Mouse (Mus musculus): Measurements from ENCODE around the gene Rps6ka2. TPM values are rescaled to one million over a fixed set of nuclear protein-coding genes. Genes with fewer than 3 reads are reported as not detected.
"Not testable (repeated sequence)": the region's sequence is repeated elsewhere in the genome, so short reads cannot be mapped to it uniquely, and the experiment has no call there.

The Rps6ka2 gene
- polyA plus RNA-seq, 1 experiment, result 3.1 TPM

- H3K27ac ChIP-seq (ENCODE audit: insufficient read depth, low read length), result no peak overlapping the region
- H3K4me1 ChIP-seq (ENCODE audit: control insufficient read depth, insufficient read depth, insufficient read length), result no peaks in the 10 kb centered on the region
- H3K36me3 ChIP-seq (ENCODE audit: control insufficient read depth, insufficient read depth, low read length), result no peaks in the 10 kb centered on the region
- 94% methylated on average over 9 of the region's 9 CpGs for WGBS
- TF ChIP-seq CTCF (IDR thresholded peaks at IDR 0.05; ENCODE audit: extremely low read depth, insufficient read depth, insufficient read length, insufficient replicate concordance) (no peak), POLR2A (IDR thresholded peaks at IDR 0.05; ENCODE audit: low read depth, low read length) (no peak)
- no peak for DNase-seq (ENCODE audit: low read depth in 1 of 2, low spot score in 2 of 2)
- H3K4me3 ChIP-seq (ENCODE audit: extremely low read depth, insufficient read depth, insufficient read length), result no peak overlapping the region
- H3K27me3 ChIP-seq (ENCODE audit: control insufficient read depth, insufficient read depth, low read length), result no peaks in the 10 kb centered on the region
These were observed 109.3 kb downstream of the Rps6ka2 start for GRCm38 (mm10) chr17:7279251-7279650.

DNA sequence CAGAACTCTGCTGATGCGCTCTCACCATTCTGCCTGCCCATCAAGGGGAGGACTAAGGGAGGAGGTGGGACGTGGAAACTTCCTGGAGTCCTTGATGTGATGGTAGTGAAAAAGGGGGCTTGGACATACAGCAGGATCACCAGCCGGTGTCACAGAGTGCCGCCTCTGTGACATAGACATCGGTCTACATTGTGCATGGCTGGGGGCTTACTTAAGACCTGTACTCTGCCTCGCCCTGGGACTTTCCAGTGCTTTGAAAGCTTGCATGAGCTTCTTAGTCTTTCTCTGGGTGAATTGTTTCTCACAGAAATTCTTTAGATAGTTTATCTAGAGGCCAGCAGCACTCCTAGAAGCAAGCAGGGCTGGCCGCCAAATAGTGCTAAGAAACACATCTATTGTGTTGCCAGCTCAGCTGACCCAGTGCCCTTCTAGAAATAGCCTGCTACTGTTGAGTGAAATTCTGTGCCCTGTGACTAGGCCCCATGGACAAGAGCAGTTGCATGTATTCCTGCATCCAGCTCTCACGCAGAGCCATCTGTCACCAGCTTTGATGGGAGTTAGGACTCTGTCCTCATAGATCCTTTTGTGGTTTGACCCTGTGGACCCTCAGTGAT lies 114.5 kb downstream of the Rps6ka2 start:
- Histone ChIP-seq H3K4me1 (ENCODE audit: control insufficient read depth, insufficient read depth, insufficient read length) (no peaks in the 10 kb centered on the region), H3K27me3 (ENCODE audit: control insufficient read depth, insufficient read depth, low read length) (no peaks in the 10 kb centered on the region), H3K4me3 (ENCODE audit: extremely low read depth, insufficient read depth, insufficient read length) (no peak overlapping the region), H3K36me3 (ENCODE audit: control insufficient read depth, insufficient read depth, low read length) (no peaks in the 10 kb centered on the region), H3K27ac (ENCODE audit: insufficient read depth, low read length) (no peak overlapping the region)
- no peak for TF ChIP-seq POLR2A (IDR thresholded peaks at IDR 0.05; ENCODE audit: low read depth, low read length)
- TF ChIP-seq CTCF (IDR thresholded peaks at IDR 0.05; ENCODE audit: extremely low read depth, insufficient read depth, insufficient read length, insufficient replicate concordance), result no peak
- DNase-seq (ENCODE audit: low read depth in 1 of 2, low spot score in 2 of 2), result no peak
- WGBS, result 93% methylated on average over 8 of the region's 8 CpGs

GRCm38 (mm10) chr17:7285292-7285691 lies 115.4 kb downstream of the Rps6ka2 start:
- Histone ChIP-seq H3K4me1 (ENCODE audit: control insufficient read depth, insufficient read depth, insufficient read length) (no peaks in the 10 kb centered on the region), H3K4me3 (ENCODE audit: extremely low read depth, insufficient read depth, insufficient read length) (no peak overlapping the region), H3K27ac (ENCODE audit: insufficient read depth, low read length) (no peak overlapping the region), H3K36me3 (ENCODE audit: control insufficient read depth, insufficient read depth, low read length) (no peaks in the 10 kb centered on the region), H3K27me3 (ENCODE audit: control insufficient read depth, insufficient read depth, low read length) (no peaks in the 10 kb centered on the region)
- DNase-seq (ENCODE audit: low read depth in 1 of 2, low spot score in 2 of 2), result no peak
- TF ChIP-seq POLR2A (IDR thresholded peaks at IDR 0.05; ENCODE audit: low read depth, low read length), result no peak
- no peak for TF ChIP-seq CTCF (IDR thresholded peaks at IDR 0.05; ENCODE audit: extremely low read depth, insufficient read depth, insufficient read length, insufficient replicate concordance)
- 87% methylated on average over 12 of the region's 12 CpGs for WGBS

- no peak overlapping the region for H3K4me3 ChIP-seq (ENCODE audit: extremely low read depth, insufficient read depth, insufficient read length)
- 91% methylated on average over 12 of the region's 12 CpGs for WGBS
- H3K4me1 ChIP-seq (ENCODE audit: control insufficient read depth, insufficient read depth, insufficient read length), result no peaks in the 10 kb centered on the region
- no peak for TF ChIP-seq CTCF (IDR thresholded peaks at IDR 0.05; ENCODE audit: extremely low read depth, insufficient read depth, insufficient read length, insufficient replicate concordance)
- TF ChIP-seq POLR2A (IDR thresholded peaks at IDR 0.05; ENCODE audit: low read depth, low read length), result no peak
- DNase-seq (ENCODE audit: low read depth in 1 of 2, low spot score in 2 of 2), result no peak
- H3K27ac ChIP-seq (ENCODE audit: insufficient read depth, low read length), result no peak overlapping the region
- no peaks in the 10 kb centered on the region for H3K36me3 ChIP-seq (ENCODE audit: control insufficient read depth, insufficient read depth, low read length)
- no peaks in the 10 kb centered on the region for H3K27me3 ChIP-seq (ENCODE audit: control insufficient read depth, insufficient read depth, low read length)
These were observed 116.6 kb downstream of the Rps6ka2 start for GRCm38 (mm10) chr17:7286422-7287050.

- no peaks in the 10 kb centered on the region for H3K27me3 ChIP-seq (ENCODE audit: control insufficient read depth, insufficient read depth, low read length)
- no peak for TF ChIP-seq CTCF (IDR thresholded peaks at IDR 0.05; ENCODE audit: extremely low read depth, insufficient read depth, insufficient read length, insufficient replicate concordance)
- TF ChIP-seq POLR2A (IDR thresholded peaks at IDR 0.05; ENCODE audit: low read depth, low read length), result no peak
- H3K4me3 ChIP-seq (ENCODE audit: extremely low read depth, insufficient read depth, insufficient read length), result no peak overlapping the region
- H3K27ac ChIP-seq (ENCODE audit: insufficient read depth, low read length), result no peak overlapping the region
- no peaks in the 10 kb centered on the region for H3K36me3 ChIP-seq (ENCODE audit: control insufficient read depth, insufficient read depth, low read length)
- H3K4me1 ChIP-seq (ENCODE audit: control insufficient read depth, insufficient read depth, insufficient read length), result no peaks in the 10 kb centered on the region
- 88% methylated on average over 11 of the region's 11 CpGs for WGBS
- no peak for DNase-seq (ENCODE audit: low read depth in 1 of 2, low spot score in 2 of 2)
These were observed 122.2 kb downstream of the Rps6ka2 start for GRCm38 (mm10) chr17:7292012-7292684.

GRCm38 (mm10) chr17:7306278-7307196 lies 136.6 kb downstream of the Rps6ka2 start:
- DNase-seq (ENCODE audit: low read depth in 1 of 2, low spot score in 2 of 2); H3K36me3 ChIP-seq (ENCODE audit: control insufficient read depth, insufficient read depth, low read length): not testable (repeated sequence)
- WGBS, result 58% methylated on average over 8 of the region's 8 CpGs

DNA sequence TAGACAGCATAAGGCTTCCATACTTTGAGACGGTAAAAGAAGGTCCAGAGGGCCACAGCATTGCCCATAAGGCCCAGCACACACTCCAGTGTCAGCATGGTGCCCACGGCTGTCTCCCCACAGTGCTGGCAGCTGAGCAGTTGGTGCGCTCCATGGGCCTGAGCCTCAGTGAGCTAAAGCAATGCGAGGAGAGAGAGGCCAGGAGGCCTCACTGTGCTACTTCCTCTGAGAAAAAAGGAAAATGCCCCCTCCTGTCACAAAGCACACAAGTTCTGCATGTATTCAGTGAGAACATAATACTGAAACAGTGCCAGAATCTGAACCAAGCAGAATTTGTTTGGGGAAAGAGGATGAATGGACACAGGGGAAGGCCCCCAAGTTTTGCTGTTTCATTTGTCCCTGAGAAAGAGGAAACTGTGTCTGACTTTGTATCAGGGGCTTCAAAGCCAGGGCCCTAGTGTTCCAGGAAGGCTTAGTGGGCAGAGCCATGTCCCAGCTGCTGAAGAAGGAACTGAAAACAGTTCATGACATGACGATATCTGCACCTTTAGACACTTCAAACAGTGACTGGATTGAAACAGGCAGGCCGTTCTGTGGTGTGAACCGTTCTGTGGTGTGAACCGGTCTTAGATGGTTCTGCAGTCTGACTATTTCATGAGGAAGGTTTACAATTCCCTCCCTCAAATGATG lies 145.9 kb downstream of the Rps6ka2 start:
- not testable (repeated sequence) for H3K27me3 ChIP-seq (ENCODE audit: control insufficient read depth, insufficient read depth, low read length); DNase-seq (ENCODE audit: low read depth in 1 of 2, low spot score in 2 of 2); H3K4me3 ChIP-seq (ENCODE audit: extremely low read depth, insufficient read depth, insufficient read length); H3K4me1 ChIP-seq (ENCODE audit: control insufficient read depth, insufficient read depth, insufficient read length); H3K27ac ChIP-seq (ENCODE audit: insufficient read depth, low read length); H3K36me3 ChIP-seq (ENCODE audit: control insufficient read depth, insufficient read depth, low read length)
- WGBS, result 43% methylated on average over 8 of the region's 8 CpGs

More at GRCm38 (mm10) chr17:7306278-7307196, 136.6 kb downstream of the Rps6ka2 start:
- not testable (repeated sequence) for H3K4me1 ChIP-seq (ENCODE audit: control insufficient read depth, insufficient read depth, insufficient read length); H3K4me3 ChIP-seq (ENCODE audit: extremely low read depth, insufficient read depth, insufficient read length); H3K27me3 ChIP-seq (ENCODE audit: control insufficient read depth, insufficient read depth, low read length); H3K27ac ChIP-seq (ENCODE audit: insufficient read depth, low read length)

DNA sequence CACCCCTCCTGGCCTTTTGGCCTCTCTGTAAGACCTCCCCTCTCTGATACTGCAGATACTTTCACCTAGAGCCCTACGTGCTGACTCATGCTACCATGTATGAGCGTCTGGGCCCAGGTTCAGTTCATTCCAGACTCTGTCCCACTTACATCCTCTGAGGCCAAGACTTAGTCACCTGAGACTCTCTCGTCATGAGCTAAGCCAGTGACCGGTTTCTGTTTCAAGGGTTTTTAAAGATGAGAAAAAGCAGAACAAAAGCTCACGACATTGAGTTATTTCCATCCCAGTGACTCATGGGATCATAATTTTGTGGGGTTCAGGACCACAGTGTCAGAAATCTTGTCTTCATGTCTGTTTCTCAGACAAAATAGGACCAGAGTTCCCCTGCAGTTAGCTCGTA lies 149.9 kb downstream of the Rps6ka2 start:
- H3K27ac ChIP-seq (ENCODE audit: insufficient read depth, low read length); H3K4me3 ChIP-seq (ENCODE audit: extremely low read depth, insufficient read depth, insufficient read length); DNase-seq (ENCODE audit: low read depth in 1 of 2, low spot score in 2 of 2); H3K27me3 ChIP-seq (ENCODE audit: control insufficient read depth, insufficient read depth, low read length); H3K36me3 ChIP-seq (ENCODE audit: control insufficient read depth, insufficient read depth, low read length); H3K4me1 ChIP-seq (ENCODE audit: control insufficient read depth, insufficient read depth, insufficient read length): not testable (repeated sequence)
- 70% methylated on average over 6 of the region's 6 CpGs for WGBS

DNA sequence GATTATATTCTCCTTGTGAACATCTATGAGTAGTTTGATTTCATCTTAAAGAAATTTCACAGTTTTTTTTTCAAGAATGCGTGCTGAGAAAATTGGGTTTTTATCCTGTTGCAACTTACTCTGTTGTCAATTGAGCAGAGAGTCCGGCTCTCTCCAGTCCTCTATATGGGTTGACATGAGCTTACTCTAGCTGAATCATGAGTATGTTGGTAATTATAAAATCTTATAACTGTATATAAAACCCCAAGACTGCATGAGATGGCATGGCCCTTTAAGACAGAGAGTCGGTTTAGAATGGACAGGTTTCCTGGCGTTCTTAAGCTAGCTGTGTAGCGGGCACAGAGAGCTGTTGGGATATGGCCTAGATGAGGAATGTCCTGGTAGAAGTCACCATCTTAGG lies 154.4 kb downstream of the Rps6ka2 start, which contains the start of gene Tcp10a:
Gene Tcp10a, plus strand, starts transcription at position 301 of the 400 bp plus-strand sequence.
- H3K27me3 ChIP-seq (ENCODE audit: control insufficient read depth, insufficient read depth, low read length); H3K4me3 ChIP-seq (ENCODE audit: extremely low read depth, insufficient read depth, insufficient read length); DNase-seq (ENCODE audit: low read depth in 1 of 2, low spot score in 2 of 2); H3K27ac ChIP-seq (ENCODE audit: insufficient read depth, low read length); H3K36me3 ChIP-seq (ENCODE audit: control insufficient read depth, insufficient read depth, low read length); H3K4me1 ChIP-seq (ENCODE audit: control insufficient read depth, insufficient read depth, insufficient read length): not testable (repeated sequence)
- WGBS, result 90% methylated on average over 5 of the region's 5 CpGs

All from spleen, adult 2 months (tissue).